Mouse (Mus musculus) heart, embryonic 14.5 days (tissue): ENCODE measurements at regions not wholly inside any gene's neighbourhood (a gene's known extent, or its start where the extent isn't known, plus 50 kb on each side); places are given as distances from the start of the nearest gene placed in this dataset.

ENCODE experiments used
- ATAC-seq: fragments of 200-750 bp; cut with Nextera tagmentation; 2 replicates; pipeline ENCODE4 v1.8.0; 2017; ENCODE audit warnings: low read depth, moderate TSS enrichment; ENCODE audit not compliant: insufficient number of reproducible peaks, insufficient read depth, low FRiP score
- H3K27ac ChIP-seq, 2 experiments: fragments of 200-500 bp in 1 of 2; fragments of 300-500 bp in 1 of 2; sonication (generic) in 1 of 2; replicated peaks in 1 of 2; 2 replicates each; pipeline ENCODE4 v1.5.1; 2012 to 2014; ENCODE audit warnings: low read depth in 2 of 2, low read length in 2 of 2, control low read depth in 1 of 2, mild to moderate bottlenecking in 1 of 2, mixed read lengths in 1 of 2; ENCODE audit not compliant: control insufficient read depth in 1 of 2, insufficient read depth in 1 of 2
- H3K27me3 ChIP-seq: fragments of 300-500 bp; sonication (generic); 2 replicates; pipeline ENCODE4 v1.6.1; 2014; ENCODE audit warnings: mild to moderate bottlenecking, low read length, control low read depth; ENCODE audit not compliant: control insufficient read depth, insufficient read depth
- H3K36me3 ChIP-seq: fragments of 300-500 bp; sonication (generic); 2 replicates; pipeline ENCODE4 v1.6.1; 2014; ENCODE audit warnings: mild to moderate bottlenecking, control low read depth, low read length, mixed read lengths; ENCODE audit not compliant: control insufficient read depth, insufficient read depth
- H3K4me1 ChIP-seq, 2 experiments: fragments of 200-500 bp in 1 of 2; fragments of 300-500 bp in 1 of 2; sonication (generic) in 1 of 2; 2 replicates each; pipeline ENCODE4 v1.6.1; 2012 to 2014; ENCODE audit warnings: low read length in 2 of 2, control low read depth in 1 of 2, mixed read lengths in 1 of 2; ENCODE audit not compliant: control insufficient read depth in 2 of 2, insufficient read depth in 2 of 2
- H3K4me2 ChIP-seq: fragments of 300-500 bp; sonication (generic); 2 replicates; pipeline ENCODE4 v1.6.1; 2014; ENCODE audit warnings: mild to moderate bottlenecking, low read length
- H3K4me3 ChIP-seq, 2 experiments: fragments of 200-500 bp in 1 of 2; fragments of 300-500 bp in 1 of 2; sonication (generic) in 1 of 2; 2 replicates each; pipeline ENCODE4 v1.5.1; 2012 to 2014; ENCODE audit warnings: low read length in 2 of 2, mild to moderate bottlenecking in 2 of 2, control low read depth in 1 of 2, low read depth in 1 of 2, moderate library complexity in 1 of 2; ENCODE audit not compliant: control insufficient read depth in 1 of 2, insufficient read depth in 1 of 2
- H3K9ac ChIP-seq: fragments of 300-500 bp; sonication (generic); 2 replicates; pipeline ENCODE4 v1.6.1; 2014; ENCODE audit warnings: mild to moderate bottlenecking, low read length
- H3K9me3 ChIP-seq: fragments of 300-500 bp; sonication (generic); 2 replicates; pipeline ENCODE4 v1.6.1; 2016; ENCODE audit warnings: low read length, control low read depth; ENCODE audit not compliant: control insufficient read depth
- WGBS: fragments of 180-500 bp; shearing (Covaris S2); extraction: QIAGEN DNeasy Blood & Tissue Kit; methylation state at CpG from one replicate; pipeline ENCODE4 v1.1.7; 2014; 5-methylcytosine and 5-hydroxymethylcytosine counted together

DNA sequence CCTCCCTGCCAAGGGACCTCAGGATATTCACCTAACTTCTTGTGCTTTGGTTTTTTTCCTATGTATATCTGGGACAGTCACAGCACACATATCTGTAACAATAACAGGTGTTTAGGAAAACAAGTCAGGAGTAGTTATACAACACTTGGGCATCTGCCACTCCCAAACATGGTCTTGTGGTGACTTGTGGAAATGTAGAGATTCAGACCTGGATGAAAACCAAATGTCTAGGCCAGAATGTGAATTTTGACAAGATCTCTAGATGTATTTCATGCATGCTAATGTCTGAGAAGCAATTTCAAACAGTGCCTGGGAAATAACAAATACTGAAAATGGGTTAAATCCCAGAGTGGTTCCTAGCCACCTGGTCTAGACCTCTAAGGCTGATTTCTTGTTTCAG, 722.6 kb upstream of the 4930444P10Rik start:
- no peaks in the 10 kb centered on the region for H3K36me3 ChIP-seq
- no peaks in the 10 kb centered on the region for H3K27me3 ChIP-seq
- H3K9ac ChIP-seq = no peak overlapping the region
- H3K4me3 ChIP-seq = no peak overlapping the region
- H3K9me3 ChIP-seq = no peaks in the 10 kb centered on the region
- H3K27ac ChIP-seq = no peak overlapping the region
- H3K4me2 ChIP-seq = no peak overlapping the region
- no peak for ATAC-seq
- no peaks in the 10 kb centered on the region for H3K4me1 ChIP-seq

DNA sequence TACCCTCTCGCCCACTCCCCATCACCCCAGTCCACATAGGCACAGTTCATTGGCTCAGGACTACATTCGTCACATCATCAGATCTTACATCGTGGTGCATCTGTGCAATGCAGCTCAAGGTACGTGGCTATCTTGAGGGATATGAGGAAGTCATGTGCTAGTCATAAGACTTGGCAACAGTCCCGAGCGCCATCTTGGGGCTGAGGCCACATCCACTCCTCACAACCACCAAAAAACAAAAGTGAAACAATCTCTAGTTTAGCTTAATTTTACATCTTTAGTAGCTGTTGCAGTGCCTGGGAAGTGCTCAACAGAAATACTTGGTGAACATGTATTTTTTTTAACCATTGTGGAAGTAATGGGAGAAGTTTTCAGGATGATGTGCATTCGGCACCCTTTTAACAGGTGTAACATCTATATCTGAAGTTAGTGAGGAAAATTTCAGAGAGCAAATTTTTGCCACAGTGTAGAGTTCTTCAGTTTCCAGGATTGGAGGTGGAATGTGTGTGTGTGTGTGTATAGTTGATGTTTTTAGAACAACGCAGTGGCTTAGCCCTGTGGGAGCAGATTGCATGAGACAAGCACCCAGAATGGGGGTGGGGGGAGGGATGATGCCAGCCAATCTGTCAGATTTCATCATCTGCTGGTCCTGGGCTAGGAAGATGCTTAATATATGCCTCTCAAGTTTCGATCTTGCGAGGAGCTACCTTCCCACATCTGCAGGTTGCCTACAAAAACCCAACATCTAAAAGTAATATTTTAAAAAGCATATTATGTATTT, 716.4 kb upstream of the 4930444P10Rik start:
- no peaks in the 10 kb centered on the region for H3K9me3 ChIP-seq
- H3K36me3 ChIP-seq = no peaks in the 10 kb centered on the region
- 84% methylated on average over 10 of the region's 10 CpGs for WGBS
- no peak for ATAC-seq
- no peak overlapping the region for H3K4me2 ChIP-seq
- no peak overlapping the region for H3K4me3 ChIP-seq
- no peaks in the 10 kb centered on the region for H3K27me3 ChIP-seq
- H3K27ac ChIP-seq = no peak overlapping the region
- no peaks in the 10 kb centered on the region for H3K4me1 ChIP-seq
- no peak overlapping the region for H3K9ac ChIP-seq

DNA sequence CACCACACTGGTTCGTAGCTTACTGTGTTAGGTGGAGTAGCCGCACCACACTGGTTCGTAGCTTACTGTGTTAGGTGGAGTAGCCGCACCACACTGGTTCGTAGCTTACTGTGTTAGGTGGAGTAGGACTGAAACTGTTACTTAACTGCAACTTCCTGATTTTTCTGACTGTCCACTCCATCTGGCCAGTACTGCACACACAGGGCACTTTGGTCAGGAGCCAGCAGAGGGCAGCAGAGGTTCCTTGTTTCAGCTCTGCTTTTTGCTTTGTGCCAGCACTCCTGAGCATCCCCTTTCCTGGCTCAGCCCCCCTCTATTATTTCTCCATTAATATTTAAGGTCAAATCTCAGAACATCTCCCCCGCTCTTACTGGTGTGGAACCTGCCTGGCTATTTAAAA, 705.2 kb upstream of the 4930444P10Rik start:
- H3K9ac ChIP-seq = no peak overlapping the region
- no peak overlapping the region for H3K4me3 ChIP-seq
- H3K9me3 ChIP-seq = no peaks in the 10 kb centered on the region
- no peaks in the 10 kb centered on the region for H3K4me1 ChIP-seq
- no peak overlapping the region for H3K27ac ChIP-seq
- no peak overlapping the region for H3K4me2 ChIP-seq
- no peaks in the 10 kb centered on the region for H3K27me3 ChIP-seq
- ATAC-seq = no peak; the same call in 1 of the 2 replicates
- no peaks in the 10 kb centered on the region for H3K36me3 ChIP-seq
- 66% methylated on average over 6 of the region's 6 CpGs for WGBS

DNA sequence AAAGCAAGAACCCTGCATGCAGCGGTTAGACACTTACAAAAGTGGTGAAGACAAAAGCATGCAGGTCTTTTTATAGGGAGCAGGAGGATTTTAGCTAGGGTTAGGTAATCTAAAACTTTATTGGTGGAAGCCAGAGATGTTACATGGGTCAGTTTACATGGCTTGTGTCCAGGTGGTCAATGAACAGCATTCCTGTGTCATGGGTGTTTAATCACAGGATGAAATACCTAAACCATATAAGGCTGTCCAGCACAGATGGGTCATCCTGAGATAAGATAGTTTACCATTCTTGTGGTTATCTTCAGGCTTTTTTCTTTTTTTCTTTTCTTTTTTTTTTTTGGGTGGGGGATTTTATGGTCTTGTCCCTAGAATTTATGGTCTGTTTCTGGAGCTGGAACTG, 703.3 kb upstream of the 4930444P10Rik start:
- no peak overlapping the region for H3K4me2 ChIP-seq
- ATAC-seq = no peak
- no peaks in the 10 kb centered on the region for H3K4me1 ChIP-seq
- H3K9me3 ChIP-seq = no peaks in the 10 kb centered on the region
- no peak overlapping the region for H3K4me3 ChIP-seq
- H3K9ac ChIP-seq = no peak overlapping the region
- H3K27me3 ChIP-seq = no peaks in the 10 kb centered on the region
- H3K36me3 ChIP-seq = no peaks in the 10 kb centered on the region
- H3K27ac ChIP-seq = no peak overlapping the region
- 85% methylated on average over 1 of the region's 1 CpGs for WGBS

DNA sequence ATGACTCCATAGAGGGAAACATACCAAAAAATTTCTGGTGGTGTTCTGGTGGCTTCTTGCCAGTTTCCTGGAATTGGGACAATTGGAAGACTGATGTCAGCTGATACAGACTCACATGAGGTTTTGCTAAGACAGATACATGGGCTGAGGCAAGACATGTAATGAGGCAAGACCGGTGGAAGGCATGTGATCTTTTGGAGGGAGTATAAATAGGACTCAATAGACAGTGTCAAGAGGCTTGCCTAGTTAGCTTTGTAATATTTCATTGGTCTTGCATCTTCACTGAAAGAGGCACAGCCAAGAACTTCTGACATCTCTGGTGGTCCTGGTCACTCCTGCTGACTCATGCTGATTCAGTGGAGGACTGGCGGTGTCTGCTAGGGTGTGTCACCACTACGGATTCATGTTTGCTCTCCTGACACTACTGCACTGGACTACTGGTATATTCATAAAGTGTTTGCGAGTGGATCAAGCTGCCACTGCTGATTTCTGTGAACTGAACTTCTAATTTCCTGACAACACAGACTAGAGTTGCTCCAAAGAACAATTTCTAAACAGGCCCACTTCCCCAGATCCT, 697.7 kb upstream of the 4930444P10Rik start:
- H3K27ac ChIP-seq = no peak overlapping the region
- no peak overlapping the region for H3K4me2 ChIP-seq
- no peaks in the 10 kb centered on the region for H3K9me3 ChIP-seq
- ATAC-seq = no peak
- no peak overlapping the region for H3K4me3 ChIP-seq
- H3K36me3 ChIP-seq = no peaks in the 10 kb centered on the region
- H3K27me3 ChIP-seq = no peaks in the 10 kb centered on the region
- 89% methylated on average over 4 of the region's 4 CpGs for WGBS
- no peak overlapping the region for H3K9ac ChIP-seq
- H3K4me1 ChIP-seq = no peaks in the 10 kb centered on the region

DNA sequence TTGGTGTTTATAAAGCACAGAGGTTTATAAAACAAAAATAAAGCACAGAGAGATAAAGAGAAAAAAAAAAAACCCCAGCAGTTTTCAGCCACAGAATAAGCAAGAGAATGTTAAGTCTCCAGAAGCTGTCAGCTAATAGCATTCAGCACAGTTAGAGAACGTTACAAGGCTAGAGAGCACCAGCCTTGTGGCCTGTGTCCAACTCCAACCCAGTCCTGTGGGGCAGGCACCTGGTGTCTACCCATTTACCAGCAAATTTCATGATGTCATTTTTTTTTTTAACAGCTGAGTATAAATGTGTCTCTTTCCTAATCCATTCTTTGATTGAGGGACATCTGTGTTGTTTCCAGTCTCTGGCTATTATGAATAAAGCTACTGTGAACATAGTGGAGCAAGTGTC, 686.7 kb upstream of the 4930444P10Rik start:
- H3K4me3 ChIP-seq = no peak overlapping the region
- no peak overlapping the region for H3K27ac ChIP-seq
- H3K4me1 ChIP-seq = no peaks in the 10 kb centered on the region
- H3K9ac ChIP-seq = no peak overlapping the region
- no peaks in the 10 kb centered on the region for H3K27me3 ChIP-seq
- no peaks in the 10 kb centered on the region for H3K36me3 ChIP-seq
- WGBS = 48% methylated on average over 1 of the region's 1 CpGs
- no peaks in the 10 kb centered on the region for H3K9me3 ChIP-seq
- no peak overlapping the region for H3K4me2 ChIP-seq
- no peak for ATAC-seq

DNA sequence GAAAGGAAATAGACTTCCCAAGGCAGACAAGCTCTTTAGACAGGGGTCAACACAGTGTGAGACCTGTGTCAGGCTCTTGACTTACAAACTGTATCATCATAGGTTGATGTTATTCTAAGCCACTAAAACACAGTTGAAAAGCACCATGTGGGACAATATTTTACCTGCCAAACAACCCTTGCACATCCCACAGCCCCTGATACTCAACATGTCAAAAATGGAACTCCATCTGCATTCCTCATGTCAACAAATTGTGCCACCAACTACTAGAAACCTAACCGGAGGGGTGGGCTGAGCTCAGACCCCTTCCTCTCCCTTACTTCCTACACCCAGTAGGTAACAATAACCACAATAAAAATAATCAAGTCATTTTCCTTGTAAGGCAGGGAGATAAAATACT, 667.8 kb upstream of the 4930444P10Rik start:
- H3K9me3 ChIP-seq = no peaks in the 10 kb centered on the region
- H3K4me1 ChIP-seq = no peaks in the 10 kb centered on the region
- WGBS = 81% methylated on average over 1 of the region's 1 CpGs
- H3K27me3 ChIP-seq = no peaks in the 10 kb centered on the region
- no peak for ATAC-seq
- no peak overlapping the region for H3K9ac ChIP-seq
- no peak overlapping the region for H3K27ac ChIP-seq
- no peak overlapping the region for H3K4me3 ChIP-seq
- H3K4me2 ChIP-seq = no peak overlapping the region
- no peaks in the 10 kb centered on the region for H3K36me3 ChIP-seq
